Mouse (Mus musculus) kidney, adult 2 months (tissue): ENCODE measurements around the gene Nradd.

Source experiments
- CTCF ChIP-seq: fragments of 200-500 bp; conservative IDR thresholded peaks from 2 replicates; pipeline ENCODE4 v1.5.1; 2011; ENCODE audit warnings: low read depth, mild to moderate bottlenecking, control low read depth, low read length, moderate library complexity, mixed read lengths; ENCODE audit not compliant: insufficient read depth, insufficient read length
- POLR2A ChIP-seq: fragments of 200-500 bp; IDR thresholded peaks from one replicate; pipeline ENCODE4 v1.6.1; 2011; ENCODE audit warnings: low read depth, low read length, control low read depth

DNA sequence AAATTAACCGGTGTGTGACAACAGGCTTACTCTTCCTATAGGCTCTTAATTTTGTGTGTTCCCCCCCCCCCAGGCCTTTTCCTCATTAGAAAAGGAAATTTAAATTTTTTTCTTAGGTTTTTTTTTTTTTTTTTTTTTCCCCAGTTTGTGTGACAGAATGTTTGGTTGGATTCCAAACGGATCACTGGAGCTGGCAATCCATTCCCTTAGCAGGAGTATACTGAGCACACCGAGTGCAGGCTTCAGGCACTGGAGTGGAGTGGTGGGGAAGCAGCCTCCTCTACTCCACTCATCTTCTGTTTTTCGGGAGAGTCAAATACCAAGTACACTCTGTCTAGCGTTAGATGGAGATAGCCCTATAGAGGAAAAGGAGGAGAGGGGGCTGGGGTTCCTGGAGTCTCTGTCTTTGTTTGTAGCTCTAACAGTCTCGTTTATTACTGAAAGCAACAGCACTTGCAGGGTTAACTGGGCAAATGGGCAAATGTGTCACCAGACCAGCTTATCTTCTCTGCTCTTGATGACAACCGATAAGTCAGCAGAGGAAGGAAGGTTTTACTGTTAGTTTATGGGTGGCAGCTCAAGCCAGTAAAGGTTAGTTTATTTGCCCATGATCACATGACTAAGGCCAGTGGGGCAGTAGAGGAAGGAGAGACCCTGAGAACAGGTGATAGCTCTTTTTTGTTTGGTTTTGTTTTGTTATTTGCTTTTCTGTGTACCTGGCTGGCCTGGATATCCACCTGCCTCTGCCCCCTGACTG lies 36.8 kb upstream of the Nradd start:
- TF ChIP-seq CTCF (no peak), POLR2A (no peak)
